Mouse (Mus musculus): ENCODE measurements around the gene 2210017I01Rik. TPM values are rescaled to one million over a fixed set of nuclear protein-coding genes. Genes with fewer than 3 reads are reported as not detected.
A peak's percentile ranks its signal among the peaks of the same experiment; 100 is the strongest.

Gene 2210017I01Rik
- polyA plus RNA-seq, 2 experiments = not detected

GRCm38 (mm10) chr3:92637745-92638652, 30.7 kb upstream of the 2210017I01Rik start:
- Histone ChIP-seq H3K36me3 (replicated peaks; ENCODE audit: control insufficient read depth, insufficient read depth, low read depth) (no peaks in the 10 kb centered on the region), H3K4me3 (ENCODE audit: insufficient read depth in 1 of 2, low read depth in 2 of 2, low read length in 2 of 2) (no peak overlapping the region), H3K27ac (no peak overlapping the region), H3K9ac (replicated peaks) (no peak overlapping the region), H3K27me3 (ENCODE audit: control insufficient read depth, insufficient read depth, low read length) (no peaks in the 10 kb centered on the region), H3K4me2 (ENCODE audit: low read depth) (no peak overlapping the region), H3K4me1 (replicated peaks; ENCODE audit: control insufficient read depth in 2 of 2, insufficient read depth in 2 of 2, low read length in 1 of 2) (no peaks in the 10 kb centered on the region), H3K9me3 (ENCODE audit: control insufficient read depth, low read length) (no peaks in the 10 kb centered on the region)
- TF ChIP-seq CTCF (IDR thresholded peaks at IDR 0.05; ENCODE audit: low read depth) (no peak), EP300 (IDR thresholded peaks at IDR 0.05; ENCODE audit: low read depth) (no peak)
- WGBS (ENCODE audit: insufficient replicate concordance) = 29% methylated on average over 1 of the region's 1 CpGs
- ATAC-seq (ENCODE audit: insufficient read depth) (no peak), DNase-seq (ENCODE audit: low read depth in 3 of 3, low spot score in 3 of 3) (no peak)

- H3K9ac ChIP-seq (replicated peaks) = no peak within 1 kb of the TSS
- H3K4me1 ChIP-seq (replicated peaks; ENCODE audit: control insufficient read depth in 2 of 2, insufficient read depth in 2 of 2, low read length in 1 of 2) = no peaks in the 10 kb centered on the region
- no peak within 1 kb of the TSS for H3K4me3 ChIP-seq (ENCODE audit: insufficient read depth in 1 of 2, low read depth in 2 of 2, low read length in 2 of 2)
- H3K9me3 ChIP-seq (ENCODE audit: control insufficient read depth, low read length) = no peaks in the 10 kb centered on the region
- no peaks in the 10 kb centered on the region for H3K27me3 ChIP-seq (ENCODE audit: control insufficient read depth, insufficient read depth, low read length)
- DNase-seq (ENCODE audit: low read depth in 3 of 3, low spot score in 3 of 3) = no peak
- 44% methylated on average over 2 of the region's 2 CpGs for WGBS (ENCODE audit: insufficient replicate concordance)
- no peak within 1 kb of the TSS for H3K4me2 ChIP-seq (ENCODE audit: low read depth)
- ATAC-seq (ENCODE audit: insufficient read depth) = no peak
- no peaks in the 10 kb centered on the region for H3K36me3 ChIP-seq (replicated peaks; ENCODE audit: control insufficient read depth, insufficient read depth, low read depth)
- H3K27ac ChIP-seq = no peak within 1 kb of the TSS
- TF ChIP-seq CTCF (IDR thresholded peaks at IDR 0.05; ENCODE audit: low read depth) = no peak
- no peak for TF ChIP-seq EP300 (IDR thresholded peaks at IDR 0.05; ENCODE audit: low read depth)
Observed at GRCm38 (mm10) chr3:92621560-92621959, 14.3 kb upstream of the 2210017I01Rik start, which contains the start of gene Lce6a. Gene Lce6a, minus strand, starts transcription at chr3:92621660.

GRCm38 (mm10) chr3:92609804-92610203, 2.5 kb upstream of the 2210017I01Rik start:
- Histone ChIP-seq H3K27ac (no peak overlapping the region), H3K9ac (replicated peaks) (no peak overlapping the region), H3K4me2 (ENCODE audit: low read depth) (no peak overlapping the region), H3K4me3 (ENCODE audit: insufficient read depth in 1 of 2, low read depth in 2 of 2, low read length in 2 of 2) (no peak overlapping the region), H3K9me3 (ENCODE audit: control insufficient read depth, low read length) (no peaks in the 10 kb centered on the region), H3K27me3 (ENCODE audit: control insufficient read depth, insufficient read depth, low read length) (no peaks in the 10 kb centered on the region), H3K36me3 (replicated peaks; ENCODE audit: control insufficient read depth, insufficient read depth, low read depth) (no peaks in the 10 kb centered on the region), H3K4me1 (replicated peaks; ENCODE audit: control insufficient read depth in 2 of 2, insufficient read depth in 2 of 2, low read length in 1 of 2) (no peaks in the 10 kb centered on the region)
- TF ChIP-seq EP300 (IDR thresholded peaks at IDR 0.05; ENCODE audit: low read depth) (no peak), CTCF (IDR thresholded peaks at IDR 0.05; ENCODE audit: low read depth) (no peak)
- DNase-seq (ENCODE audit: low read depth in 3 of 3, low spot score in 3 of 3) = no peak
- ATAC-seq (ENCODE audit: insufficient read depth) = no peak
- 31% methylated on average over 1 of the region's 1 CpGs for WGBS (ENCODE audit: insufficient replicate concordance)

- H3K9me3 ChIP-seq (ENCODE audit: control insufficient read depth, low read length) = no peaks in the 10 kb centered on the region
- no peaks in the 10 kb centered on the region for H3K4me1 ChIP-seq (replicated peaks; ENCODE audit: control insufficient read depth in 2 of 2, insufficient read depth in 2 of 2, low read length in 1 of 2)
- DNase-seq (ENCODE audit: low read depth in 3 of 3, low spot score in 3 of 3) (no peak), ATAC-seq (ENCODE audit: insufficient read depth) (no peak)
- H3K36me3 ChIP-seq (replicated peaks; ENCODE audit: control insufficient read depth, insufficient read depth, low read depth) = no peaks in the 10 kb centered on the region
- no peak overlapping the region for H3K4me3 ChIP-seq (ENCODE audit: insufficient read depth in 1 of 2, low read depth in 2 of 2, low read length in 2 of 2)
- H3K4me2 ChIP-seq (ENCODE audit: low read depth) = no peak overlapping the region
- 12% methylated on average over 1 of the region's 1 CpGs for WGBS (ENCODE audit: insufficient replicate concordance)
- TF ChIP-seq CTCF (IDR thresholded peaks at IDR 0.05; ENCODE audit: low read depth) = peak; percentile 18; the same call in 1 of the 2 replicates
- TF ChIP-seq EP300 (IDR thresholded peaks at IDR 0.05; ENCODE audit: low read depth) = no peak
- H3K27me3 ChIP-seq (ENCODE audit: control insufficient read depth, insufficient read depth, low read length) = no peaks in the 10 kb centered on the region
- no peak overlapping the region for H3K27ac ChIP-seq
- H3K9ac ChIP-seq (replicated peaks) = no peak overlapping the region
Observed at GRCm38 (mm10) chr3:92602169-92602568, 5.1 kb downstream of the 2210017I01Rik start.

- Histone ChIP-seq H3K27me3 (ENCODE audit: control insufficient read depth, insufficient read depth, low read length) (no peaks in the 10 kb centered on the region), H3K4me1 (replicated peaks; ENCODE audit: control insufficient read depth in 2 of 2, insufficient read depth in 2 of 2, low read length in 1 of 2) (no peaks in the 10 kb centered on the region), H3K9ac (replicated peaks) (no peak overlapping the region), H3K4me2 (ENCODE audit: low read depth) (no peak overlapping the region), H3K27ac (no peak overlapping the region), H3K36me3 (replicated peaks; ENCODE audit: control insufficient read depth, insufficient read depth, low read depth) (no peaks in the 10 kb centered on the region), H3K4me3 (ENCODE audit: insufficient read depth in 1 of 2, low read depth in 2 of 2, low read length in 2 of 2) (no peak overlapping the region), H3K9me3 (ENCODE audit: control insufficient read depth, low read length) (no peaks in the 10 kb centered on the region)
- DNase-seq (ENCODE audit: low read depth in 3 of 3, low spot score in 3 of 3) (no peak), ATAC-seq (ENCODE audit: insufficient read depth) (no peak)
- TF ChIP-seq CTCF (IDR thresholded peaks at IDR 0.05; ENCODE audit: low read depth) (peak; percentile 10; the same call in 1 of the 2 replicates), EP300 (IDR thresholded peaks at IDR 0.05; ENCODE audit: low read depth) (no peak)
- WGBS (ENCODE audit: insufficient replicate concordance) = 36% methylated on average over 1 of the region's 1 CpGs
Observed at GRCm38 (mm10) chr3:92600456-92600855, 6.8 kb downstream of the 2210017I01Rik start.

Measured in liver, embryonic 14.5 days (tissue).